Mouse (Mus musculus): Measurements from ENCODE around the gene Tma7.

The Tma7 gene

DNA sequence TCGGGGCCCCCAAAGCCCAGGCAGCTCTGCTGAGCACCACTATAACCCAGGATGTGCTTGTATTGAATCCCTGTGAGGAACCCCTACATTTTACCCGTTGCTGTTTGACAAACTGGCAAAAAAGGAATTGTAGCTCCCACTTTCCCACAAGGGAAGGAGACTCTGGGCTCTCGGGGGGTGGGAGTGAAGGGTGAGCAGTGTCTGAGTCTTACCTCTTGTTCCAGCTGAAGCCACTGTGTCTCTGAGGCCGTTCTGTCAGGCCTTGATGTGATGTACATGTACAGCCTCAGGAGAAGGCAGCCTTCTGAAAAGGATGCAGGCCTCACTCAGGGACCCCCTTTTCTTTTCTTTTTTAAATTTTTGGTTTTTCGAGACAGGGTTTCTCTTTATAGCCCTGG, 21.5 kb downstream of the Tma7 start:
- no peak for DNase-seq (ENCODE audit: low spot score)

DNA sequence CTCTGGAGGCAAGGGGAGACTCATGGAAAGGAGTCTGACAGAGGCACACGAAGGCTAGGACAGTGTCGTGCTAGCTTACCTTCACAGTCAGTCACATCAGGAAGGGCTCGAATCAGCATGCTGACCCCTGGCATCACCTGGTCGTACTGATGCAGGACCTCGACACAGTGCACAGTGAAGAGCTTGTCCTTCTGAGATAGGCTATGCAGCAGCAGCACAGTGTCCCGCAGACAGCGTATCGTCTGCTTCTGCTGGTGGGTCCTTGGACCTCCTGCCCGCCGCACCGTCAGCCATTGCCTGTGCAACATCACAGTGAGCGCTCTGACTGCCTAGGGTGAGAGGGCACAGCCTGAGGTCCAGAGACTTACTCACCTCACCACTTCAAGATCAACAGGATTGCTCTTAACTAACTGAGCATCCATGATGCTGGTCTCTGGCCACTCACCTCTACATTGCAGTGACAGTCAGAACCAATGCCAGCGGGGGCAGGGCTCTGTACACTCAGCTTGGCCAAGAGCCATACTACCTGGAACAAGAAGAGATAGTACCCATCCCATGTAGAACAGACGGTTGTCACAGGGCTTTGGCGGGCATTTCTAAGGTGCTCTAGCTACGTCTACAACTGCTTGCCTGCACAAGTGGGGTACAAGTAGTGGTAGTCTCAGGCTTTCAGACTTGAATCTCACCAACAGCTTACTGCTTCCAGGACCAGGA, 22.0 kb downstream of the Tma7 start:
- DNase-seq (ENCODE audit: low spot score): no peak

DNA sequence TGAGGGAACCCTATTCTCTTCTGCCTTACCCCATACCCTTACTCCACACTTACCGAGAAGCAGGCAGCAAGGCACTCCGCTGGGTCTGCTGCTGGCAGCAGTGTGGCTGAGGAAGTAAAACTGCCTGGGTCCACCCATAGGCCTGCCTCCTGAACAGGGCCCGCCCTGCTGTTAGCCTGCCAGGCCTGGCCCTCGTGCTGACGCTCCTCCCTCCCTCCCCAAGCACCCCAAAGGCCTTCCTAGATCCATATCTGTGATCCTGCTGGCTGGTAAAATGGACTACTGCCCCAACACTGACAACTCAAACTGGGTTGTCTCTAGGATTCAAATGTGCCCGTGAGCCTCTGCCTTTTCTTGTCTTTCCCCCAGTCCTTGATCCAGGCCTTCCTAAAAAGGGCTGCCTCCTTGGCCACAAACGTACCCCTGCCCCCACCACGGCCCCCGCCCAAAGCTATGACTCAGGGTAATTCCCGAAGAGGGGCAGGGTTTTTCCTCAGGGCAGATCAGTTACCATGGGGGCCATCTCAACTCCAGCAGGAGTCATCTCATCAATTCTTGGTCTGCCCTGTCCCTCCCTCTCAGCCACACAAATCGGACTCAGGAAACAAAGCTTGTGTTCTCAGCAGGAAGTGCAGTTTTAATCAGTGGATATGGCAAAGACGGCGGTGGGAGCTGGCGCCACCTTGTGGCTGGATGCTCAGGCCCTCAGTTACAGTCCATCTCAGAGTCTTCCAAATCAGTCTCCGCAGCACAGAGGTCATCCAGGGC, 23.1 kb downstream of the Tma7 start, which contains the start of gene Trex1:
TSS of gene Trex1 (minus strand) at position 599 of the 768 bp plus-strand sequence.
- DNase-seq (ENCODE audit: low spot score): peak; percentile 79

DNA sequence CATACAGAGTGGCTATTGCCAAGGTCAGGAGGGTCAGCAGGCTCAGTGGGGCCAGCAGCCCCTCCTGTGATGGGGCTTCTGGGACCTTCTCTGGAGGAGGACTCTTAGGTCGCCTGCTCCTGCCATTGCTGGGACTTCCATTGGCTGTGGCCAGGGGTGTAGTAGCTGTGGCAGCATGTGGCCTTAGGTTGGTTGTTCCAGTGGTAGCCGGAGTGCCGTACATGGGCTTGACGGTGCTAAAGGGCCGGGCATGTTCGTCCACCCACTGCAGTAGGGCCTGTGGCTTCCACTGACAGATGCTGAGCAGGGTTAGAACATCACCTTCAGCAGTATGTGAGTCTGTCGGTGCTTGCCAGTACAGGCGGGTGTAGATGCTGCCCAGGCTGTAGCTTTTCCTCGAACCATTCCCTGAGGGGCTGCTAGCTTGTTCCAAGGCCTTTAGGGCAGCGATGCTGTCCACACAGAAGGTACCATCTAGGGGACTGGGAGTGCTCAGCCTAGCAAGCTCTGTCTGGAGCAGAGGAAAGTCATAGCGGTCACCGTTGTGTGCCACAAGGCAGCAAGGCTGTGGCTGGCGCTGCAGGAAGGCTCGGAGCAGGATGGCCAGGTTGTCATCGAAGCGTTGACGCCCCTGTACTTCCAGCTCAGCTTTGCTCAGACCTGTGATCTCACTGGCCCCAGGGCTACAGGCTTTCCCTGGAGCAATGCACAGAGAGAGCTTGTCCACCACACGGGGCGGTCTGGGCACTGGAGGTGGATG, 24.2 kb downstream of the Tma7 start:
- DNase-seq (ENCODE audit: low spot score): no peak

DNA sequence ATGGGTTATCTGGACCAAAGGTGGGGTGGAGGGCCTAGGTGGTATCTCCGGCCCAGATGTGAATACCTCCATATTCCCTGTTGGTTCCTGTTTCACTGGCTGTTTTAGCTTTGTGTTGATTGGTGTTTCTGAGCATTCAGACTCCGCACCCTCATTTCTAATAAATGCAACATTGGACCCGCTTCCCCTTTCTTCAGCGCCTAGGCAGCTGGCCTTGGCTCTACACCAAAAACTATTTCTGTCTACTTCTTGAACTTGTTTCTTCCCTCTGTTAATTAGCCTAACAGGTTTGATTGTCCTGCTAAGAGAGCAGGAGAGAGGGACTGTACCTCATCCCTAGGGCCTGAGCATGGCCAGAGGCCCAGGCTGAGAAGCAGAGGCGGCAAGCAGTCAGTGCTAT, 24.8 kb downstream of the Tma7 start:
- DNase-seq (ENCODE audit: low spot score): no peak

DNA sequence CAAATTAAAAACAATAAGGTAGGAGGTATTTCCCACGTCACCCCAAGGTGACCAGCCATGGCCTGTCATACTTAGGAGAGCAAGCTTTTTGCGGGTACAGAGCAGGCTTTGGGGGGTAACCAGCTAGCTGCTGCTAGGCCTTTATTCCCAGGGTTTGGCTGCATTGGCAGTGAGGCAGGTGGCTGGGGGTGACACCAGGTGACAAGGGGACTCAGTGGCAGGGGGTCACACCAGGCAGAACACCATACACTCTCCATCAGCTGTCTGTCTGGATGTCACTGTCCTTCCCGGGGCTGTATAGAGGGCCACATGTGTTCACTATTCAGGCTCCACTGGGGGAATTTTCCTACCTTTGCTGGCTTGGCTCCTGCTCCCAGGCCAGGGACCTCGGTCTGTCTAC, 25.5 kb downstream of the Tma7 start:
- no peak for DNase-seq (ENCODE audit: low spot score)

DNA sequence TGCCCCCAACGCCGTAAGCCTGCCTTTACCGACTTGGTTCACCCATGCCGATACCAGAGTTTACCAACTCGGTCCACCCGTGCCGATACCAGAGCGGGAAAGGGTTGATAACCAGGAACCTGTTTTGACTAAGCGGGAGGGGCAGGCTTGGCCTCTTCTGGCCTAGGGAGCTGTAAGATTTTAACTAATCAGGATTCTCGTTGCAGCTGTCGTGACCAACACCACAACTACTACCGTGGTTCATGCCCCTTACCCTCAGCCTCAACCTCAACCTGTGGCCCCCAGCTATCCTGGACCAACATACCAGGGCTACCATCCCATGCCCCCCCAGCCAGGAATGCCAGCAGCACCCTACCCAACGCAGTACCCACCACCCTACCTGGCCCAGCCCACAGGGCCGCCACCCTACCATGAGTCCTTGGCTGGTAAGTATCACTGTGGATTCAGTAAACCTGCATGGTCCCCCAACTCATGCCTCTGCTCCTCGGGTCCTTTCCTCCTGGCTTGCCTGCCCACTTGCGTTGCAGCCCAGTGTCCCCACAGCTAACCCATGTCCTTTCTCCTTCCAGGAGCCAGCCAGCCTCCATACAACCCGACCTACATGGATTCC, 26.2 kb downstream of the Tma7 start:
- no peak for DNase-seq (ENCODE audit: low spot score)

DNA sequence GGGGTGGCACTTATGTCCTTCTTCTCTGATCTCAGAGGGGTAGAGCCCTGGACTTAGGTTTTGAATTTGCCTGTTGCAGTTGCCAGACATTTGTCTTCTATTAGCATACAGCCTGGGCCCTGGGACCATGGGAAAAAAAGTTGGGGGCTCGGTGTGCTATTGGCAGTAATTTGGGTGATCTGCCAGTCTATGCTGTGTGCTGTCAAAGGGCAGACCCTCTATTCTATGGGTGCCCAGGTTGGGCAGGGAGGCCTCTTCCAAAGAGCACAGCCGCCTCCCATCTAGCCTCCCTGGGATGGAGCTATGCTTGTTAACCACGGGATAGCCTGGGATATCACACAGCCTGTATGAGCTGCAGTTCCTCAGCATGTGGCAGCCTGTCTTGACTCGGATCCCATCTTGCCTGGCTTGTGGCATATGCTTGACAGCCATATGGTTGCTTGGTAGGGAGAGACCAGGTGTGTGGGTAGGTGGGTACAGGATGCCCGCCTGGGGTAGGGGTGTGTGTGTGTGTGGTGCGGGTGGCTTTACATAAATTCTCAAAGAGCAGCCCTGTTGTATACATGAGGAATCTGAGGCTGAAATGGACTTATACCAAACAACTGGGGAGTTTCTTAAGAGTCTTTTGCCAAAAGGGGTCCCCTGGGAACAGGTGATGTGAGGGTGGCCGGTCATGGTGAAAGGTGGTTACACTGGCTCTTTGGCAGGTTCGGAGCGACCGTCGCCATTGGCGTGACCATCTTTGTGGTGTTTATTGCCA, 26.9 kb downstream of the Tma7 start:
- DNase-seq (ENCODE audit: low spot score): no peak

DNA sequence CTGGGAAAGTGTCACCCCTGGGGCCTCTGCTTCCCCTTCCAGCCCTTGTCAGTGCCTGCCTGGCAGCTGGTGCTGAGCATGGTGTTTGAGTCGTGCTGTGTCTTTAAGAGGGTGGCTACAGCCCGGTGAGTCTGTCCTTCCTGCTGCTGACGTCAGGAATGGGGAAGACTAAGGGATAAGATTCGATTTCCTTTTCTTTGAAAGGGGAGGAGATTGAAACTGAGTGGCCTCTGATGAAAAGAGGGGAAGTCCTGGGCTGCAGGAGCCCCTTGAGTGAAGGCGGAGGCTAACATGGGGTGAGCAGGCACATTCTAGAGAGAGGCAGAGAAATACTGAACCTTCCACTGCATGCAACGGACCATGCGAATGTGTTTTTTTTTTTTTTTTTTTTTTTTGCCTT, 27.7 kb downstream of the Tma7 start:
- no peak for DNase-seq (ENCODE audit: low spot score)

DNA sequence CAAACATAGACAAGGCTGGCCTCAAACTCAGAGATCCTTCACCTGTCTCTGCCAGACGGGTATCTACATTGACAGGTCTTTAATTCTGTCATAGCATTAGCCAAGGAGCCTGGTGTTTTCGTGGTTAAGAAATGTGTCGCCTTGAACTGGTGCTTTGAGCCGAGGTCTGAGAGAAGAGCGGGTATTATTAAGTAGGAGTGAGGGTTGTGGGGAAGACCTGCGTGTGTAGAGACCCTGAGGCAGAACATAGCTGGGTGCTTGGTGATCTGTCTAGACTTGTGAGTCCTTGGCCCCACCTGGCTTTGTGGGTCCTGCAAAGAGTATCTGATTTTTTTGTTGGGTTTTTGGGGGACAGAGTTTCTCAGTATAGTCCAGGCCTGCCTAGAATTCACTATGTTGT, 28.5 kb downstream of the Tma7 start:
- no peak for DNase-seq (ENCODE audit: low spot score)

DNA sequence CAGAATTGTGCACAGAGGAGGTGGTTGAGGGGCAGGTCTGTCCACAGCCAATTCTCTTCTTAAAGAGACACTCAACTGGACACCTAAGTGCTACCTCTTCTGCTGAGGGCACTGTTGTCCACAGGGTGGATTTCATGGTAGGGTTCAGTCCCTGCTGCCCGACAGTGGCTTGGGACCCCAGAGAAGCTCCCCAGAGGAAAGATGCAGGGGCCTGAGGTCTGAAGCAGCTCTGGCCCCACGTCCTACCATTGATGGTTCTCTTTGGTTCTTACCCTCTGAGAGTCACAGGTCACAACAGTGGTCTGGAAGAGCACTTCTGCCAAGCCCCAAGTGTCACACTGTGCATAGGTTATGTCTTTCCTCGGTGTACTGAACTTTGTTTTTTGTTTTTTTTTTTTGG, 29.0 kb downstream of the Tma7 start:
- DNase-seq (ENCODE audit: low spot score): no peak

DNA sequence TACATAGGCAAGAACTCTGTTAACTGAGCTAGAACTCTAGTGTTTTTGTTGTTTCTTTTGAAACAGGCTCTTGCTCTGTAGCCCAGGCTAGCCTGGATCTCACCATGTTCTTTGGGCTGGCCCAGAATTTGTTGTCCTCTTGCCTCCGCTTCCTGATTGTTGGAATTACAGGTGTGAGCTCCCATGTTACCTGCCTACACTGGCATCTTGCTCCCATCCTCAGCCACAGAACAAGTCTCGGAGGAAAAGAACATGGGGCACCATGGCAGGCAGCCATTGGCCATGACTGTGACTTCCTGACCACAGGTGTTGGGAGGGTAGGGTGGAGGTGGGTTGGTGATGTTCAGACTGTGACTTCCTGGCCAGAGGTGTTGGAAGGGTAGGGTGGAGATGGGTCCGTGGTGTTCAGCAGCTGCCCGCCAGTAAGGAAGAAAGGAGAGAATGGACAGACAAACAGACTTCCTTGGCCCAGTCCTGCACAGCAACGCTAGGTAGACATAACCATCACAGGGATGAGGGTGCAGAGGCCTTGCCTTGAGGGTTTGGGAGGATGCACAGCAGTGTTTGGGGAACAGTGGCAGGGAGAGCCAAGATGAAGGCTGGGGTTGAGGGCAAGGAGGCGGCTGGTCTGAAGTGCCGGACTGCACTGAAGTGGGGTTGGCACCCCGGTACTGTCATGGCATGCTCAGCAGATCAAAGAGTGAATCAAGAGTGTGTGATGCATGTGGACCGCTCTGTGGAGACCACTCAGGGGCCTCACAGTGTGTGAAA, 29.7 kb downstream of the Tma7 start:
- no peak for DNase-seq (ENCODE audit: low spot score)

DNA sequence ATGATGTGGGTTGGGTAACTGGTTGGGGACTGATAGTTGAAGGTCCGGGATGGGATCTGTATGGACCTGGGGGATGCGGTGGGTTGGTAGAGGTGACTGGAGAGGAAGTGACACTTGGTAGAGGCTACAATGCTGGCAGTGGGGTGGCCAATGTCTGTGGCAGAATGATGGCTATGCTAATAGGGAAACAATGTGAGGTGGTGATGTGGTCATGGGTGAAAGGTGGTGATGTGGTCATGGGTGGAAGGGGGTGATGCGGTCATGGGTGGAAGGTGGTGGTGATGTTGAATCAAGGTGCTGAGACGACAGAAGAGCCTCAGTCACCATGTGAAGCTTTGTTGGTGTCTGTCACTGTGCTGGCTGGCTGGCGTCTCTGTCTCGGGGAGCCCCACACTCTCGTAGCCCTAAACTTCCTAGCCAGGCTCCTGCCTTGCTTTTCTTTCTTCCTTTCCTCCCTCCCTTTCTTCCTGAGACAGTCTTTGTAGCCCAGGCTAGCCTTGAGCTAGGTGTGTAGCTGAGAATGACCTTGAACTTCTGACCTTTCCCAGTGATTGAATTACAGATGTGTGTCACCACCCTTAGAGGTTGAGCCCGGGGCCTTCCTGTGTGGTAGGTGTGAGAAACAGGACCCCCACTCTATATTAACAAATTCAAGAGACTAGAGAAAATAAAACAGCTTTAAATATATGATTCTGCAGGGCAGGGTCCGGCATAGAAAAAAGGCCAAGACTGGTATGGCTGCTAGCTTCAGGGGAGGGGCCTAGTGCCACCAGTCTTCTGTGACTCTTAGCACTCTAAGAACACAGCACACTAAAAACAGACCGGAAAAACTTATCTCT, 30.5 kb downstream of the Tma7 start:
- no peak for DNase-seq (ENCODE audit: low spot score)

DNA sequence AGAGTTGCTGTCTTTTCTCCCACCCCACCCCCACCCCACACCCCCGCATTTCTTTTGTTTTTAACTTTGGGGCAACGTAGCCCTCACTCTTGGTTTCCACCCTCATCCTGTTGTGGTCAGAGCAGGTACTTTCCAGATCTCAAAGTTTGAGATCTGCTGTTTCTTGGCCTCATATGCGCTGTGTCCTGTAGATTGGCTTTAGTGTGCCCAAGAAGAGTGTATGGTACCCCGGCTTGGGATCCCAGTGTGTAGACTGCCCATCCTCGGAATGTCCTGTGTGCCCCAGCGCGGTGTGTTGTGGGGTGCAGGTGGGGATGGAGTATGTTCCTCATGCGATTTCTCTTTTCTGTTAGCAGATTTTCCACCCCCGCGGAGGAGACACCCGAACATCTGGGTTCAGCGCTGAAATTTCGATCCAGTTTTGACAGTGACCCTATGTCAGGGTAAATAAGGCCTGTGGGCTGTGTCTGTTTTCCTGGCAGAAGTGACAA, 31.3 kb downstream of the Tma7 start:
- no peak for DNase-seq (ENCODE audit: low spot score)

DNA sequence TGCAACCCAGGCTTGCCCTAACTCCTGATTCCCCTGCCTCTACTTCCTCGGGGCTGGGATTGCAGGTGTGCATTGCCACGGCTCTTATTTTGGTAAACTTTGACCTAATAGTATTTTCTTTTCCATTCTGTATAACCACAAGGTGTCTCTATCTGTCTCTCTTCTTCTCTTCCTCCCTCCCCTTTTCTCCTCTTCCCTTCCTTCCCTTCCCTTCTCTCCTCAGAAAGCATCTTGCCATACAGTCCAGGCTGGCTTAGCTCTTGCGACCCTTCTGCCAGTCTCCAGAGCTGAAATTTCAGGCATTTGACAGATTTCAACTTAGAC, 31.8 kb downstream of the Tma7 start:
- no peak for DNase-seq (ENCODE audit: low spot score)

DNA sequence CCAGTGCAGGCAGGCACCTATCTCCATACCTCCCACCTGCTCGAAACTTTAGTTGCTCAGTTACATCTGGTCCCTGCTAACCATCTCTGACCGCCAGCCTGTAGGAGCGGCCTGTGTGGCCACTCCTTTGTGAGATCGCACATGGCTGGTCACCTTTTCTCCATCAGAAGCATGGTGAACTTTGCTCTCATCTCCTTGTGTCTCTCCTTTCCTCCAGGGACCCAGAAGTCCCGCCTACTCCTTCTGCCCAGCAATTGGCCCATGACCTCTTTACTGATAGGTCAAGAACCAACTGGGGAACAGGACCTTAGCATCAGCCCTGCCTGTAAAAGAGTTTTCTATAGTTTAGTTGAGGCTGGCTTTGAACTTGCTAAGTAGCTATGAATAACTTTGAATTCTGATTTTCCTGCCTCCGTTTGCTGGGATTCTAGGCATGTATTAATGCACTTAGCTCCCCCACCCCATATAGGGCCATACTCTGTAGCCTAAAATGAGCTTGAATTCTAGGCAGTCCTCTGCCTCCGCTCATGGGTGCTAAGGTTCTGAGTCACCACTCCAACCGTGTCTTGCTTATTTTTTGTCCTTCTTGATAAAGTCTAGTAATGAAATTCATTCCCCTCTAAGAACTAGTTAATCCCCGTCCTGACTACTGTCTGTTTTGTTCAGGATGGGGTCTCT, 32.3 kb downstream of the Tma7 start:
- DNase-seq (ENCODE audit: low spot score): no peak

DNA sequence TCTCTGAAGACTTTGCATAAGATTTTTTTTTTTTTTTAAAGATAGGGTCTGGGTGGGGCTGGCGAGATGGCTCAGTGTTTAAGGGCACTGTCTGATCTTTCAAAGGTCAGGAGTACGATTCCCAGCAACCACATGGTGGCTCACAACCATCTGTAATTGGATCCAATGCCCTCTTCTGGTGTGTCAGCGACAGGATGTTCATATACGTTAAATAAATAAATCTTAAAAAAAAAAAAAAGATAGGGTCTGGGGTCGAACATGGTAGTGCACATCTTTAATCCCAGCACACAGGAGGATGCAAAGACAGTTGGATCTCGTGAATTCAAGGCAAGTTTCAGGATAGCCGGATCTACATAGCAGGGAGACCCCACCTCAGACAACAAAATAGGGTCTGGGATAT, 33.1 kb downstream of the Tma7 start:
- DNase-seq (ENCODE audit: low spot score): no peak

DNA sequence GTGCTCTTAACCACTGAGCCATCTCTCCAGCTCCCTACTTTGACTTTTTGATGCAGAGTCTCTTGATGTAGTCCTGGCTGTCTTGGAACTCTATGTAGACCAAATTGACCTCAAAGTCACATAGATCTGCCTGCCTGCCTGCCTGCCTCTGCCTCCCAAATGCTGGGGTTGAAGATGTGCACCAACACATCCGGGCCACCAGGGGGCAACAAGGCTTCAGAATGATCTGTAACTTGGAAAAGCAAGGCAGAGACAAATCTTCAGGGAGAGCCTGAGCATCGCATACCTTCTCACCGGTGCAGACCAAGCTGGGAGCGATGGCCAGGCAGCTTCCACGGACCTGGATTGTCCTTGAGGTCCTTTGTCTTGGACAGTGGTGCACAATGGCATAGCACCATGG, 36.1 kb downstream of the Tma7 start:
- no peak for DNase-seq (ENCODE audit: low spot score)

DNA sequence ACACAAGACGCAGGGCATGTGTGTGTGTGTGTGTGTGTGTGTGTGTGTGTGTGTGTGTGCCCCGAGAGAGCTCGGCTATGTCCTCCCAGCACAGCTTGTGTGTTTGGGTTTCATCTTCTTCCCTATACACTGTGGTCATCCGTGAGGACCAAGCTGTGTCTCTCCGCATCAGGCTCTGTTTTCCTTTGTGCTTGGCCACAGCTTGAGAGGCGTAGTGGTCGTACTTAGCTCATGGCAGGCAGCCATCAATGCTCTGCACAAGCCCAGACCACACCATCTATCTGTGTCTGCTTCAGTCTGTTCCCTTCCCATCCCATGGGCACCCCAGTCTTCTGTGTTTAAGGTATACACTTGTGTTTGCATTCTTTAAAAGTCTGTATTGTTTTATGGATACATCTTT, 41.0 kb downstream of the Tma7 start:
- no peak for DNase-seq (ENCODE audit: low spot score)

DNA sequence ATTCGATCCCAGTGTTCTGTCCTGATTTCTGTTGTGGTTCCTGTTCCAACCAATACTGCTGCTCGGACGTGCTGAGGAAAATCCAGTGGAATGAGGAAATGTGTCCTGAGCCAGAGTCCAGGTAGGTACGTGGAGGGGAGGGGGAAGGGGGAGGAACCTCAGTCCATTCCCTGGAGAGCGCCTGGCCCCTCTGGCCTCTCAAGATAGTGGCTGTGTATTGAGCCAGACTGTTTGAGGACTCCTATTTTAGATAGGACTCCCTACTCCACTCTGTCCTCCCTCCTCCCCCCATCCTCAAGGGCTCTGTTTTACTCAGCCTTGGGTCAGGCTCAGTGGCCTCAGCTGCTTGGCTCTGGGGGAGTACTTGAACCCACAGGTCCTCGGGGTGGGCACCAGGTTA, 41.5 kb downstream of the Tma7 start:
- no peak for DNase-seq (ENCODE audit: low spot score)

All from ovary, postnatal 14 days (tissue).